Mouse (Mus musculus) layer of hippocampus, postnatal 36 days (tissue): ENCODE results near the gene Cd46. TPM values are rescaled to one million over a fixed set of nuclear protein-coding genes. Genes with fewer than 3 reads are reported as not detected.

Experiments used
- DNase-seq, 2 experiments: peaks; one replicate each; pipeline ENCODE4 v3.0.0; 2022
- total RNA-seq, 2 experiments: library from RNA; stranded (reverse); gene quantifications; 2 replicates each; pipeline ENCODE4 v1.2.3; 2021

Gene Cd46
- 1 to 10 TPM; 3.9 to 4.9 TPM for total RNA-seq

DNA sequence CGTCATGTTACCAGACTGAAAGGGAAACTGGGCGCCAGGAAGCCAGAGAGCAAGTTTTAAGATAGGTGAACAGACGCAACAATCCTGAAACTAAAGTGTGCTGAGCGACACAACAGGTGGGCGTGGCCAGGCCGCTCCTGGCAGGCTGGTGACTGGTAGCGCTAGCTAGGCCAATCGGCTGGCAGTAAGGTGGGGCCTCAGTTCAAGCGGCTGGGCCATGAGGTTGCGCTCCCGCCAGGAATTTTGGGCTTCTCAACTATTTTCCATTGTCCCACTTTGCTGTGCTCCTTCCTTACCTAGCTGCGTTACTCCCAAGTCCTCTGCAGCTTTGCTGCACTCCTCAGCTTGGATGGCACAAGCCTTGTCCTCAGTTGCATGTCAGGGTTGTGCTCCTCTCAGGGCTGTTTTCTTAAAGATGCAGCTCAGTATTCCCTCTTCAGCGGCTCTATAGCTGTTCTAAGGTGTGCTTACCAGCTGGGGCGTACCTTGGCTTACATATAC lies at the start of gene Cd46:
TSS of gene Cd46 (minus strand) at position 30 of the 501 bp plus-strand sequence.
- DNase-seq = peak; percentile 16 to 20

GRCm38 (mm10) chr1:195132070-195132469 lies 40.0 kb upstream of the Cd46 start:
- no peak for DNase-seq

- DNase-seq = no peak
These were observed 39.6 kb upstream of the Cd46 start for GRCm38 (mm10) chr1:195131675-195132015.

- peak; percentile 90 to 91 for DNase-seq
These were observed 39.1 kb upstream of the Cd46 start, which contains the start of gene Cr1l for GRCm38 (mm10) chr1:195130953-195131674. Cr1l (minus strand) TSS chr1:195131586.

- no peak for DNase-seq
These were observed 38.4 kb upstream of the Cd46 start for GRCm38 (mm10) chr1:195130479-195130878.

- DNase-seq = no peak
These were observed 37.8 kb upstream of the Cd46 start for GRCm38 (mm10) chr1:195129867-195130266.

DNA sequence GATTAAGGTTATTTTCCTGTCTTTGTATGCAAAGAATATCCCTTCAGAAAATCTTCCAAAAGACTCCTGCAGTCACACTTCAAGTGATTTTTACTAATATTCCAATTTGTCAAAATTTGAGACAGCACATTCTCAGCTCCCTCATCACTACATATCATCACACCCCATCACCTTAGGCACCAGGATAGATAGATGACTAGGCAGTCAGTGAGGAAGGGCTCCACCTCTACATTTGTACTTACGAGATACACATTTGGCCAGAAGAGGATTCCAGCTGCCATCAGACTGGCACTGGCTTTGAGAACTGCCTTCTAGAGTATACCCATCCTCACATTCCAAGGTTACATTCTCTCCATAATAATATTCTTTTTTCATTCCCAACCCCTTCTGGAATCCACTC lies 22.4 kb upstream of the Cd46 start:
- DNase-seq = no peak

DNA sequence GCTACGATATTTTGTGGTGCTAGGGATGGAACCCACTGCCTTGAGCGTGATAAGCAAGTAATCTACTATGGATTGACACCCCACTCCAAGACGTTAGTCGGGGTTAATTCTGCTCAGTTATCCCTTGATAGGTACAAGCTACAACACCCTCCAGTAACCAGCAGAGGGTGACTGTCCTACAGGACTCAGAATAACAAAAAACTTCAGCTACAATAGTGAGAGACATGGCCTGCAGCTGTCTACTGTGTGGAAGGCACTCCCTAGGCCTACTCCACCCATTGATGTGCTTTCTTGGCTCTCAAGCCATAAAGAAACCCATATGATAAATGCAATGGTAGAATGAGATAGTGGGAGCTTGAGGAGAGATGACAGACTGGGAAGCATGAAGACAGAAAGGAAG lies 21.6 kb upstream of the Cd46 start:
- no peak for DNase-seq

DNA sequence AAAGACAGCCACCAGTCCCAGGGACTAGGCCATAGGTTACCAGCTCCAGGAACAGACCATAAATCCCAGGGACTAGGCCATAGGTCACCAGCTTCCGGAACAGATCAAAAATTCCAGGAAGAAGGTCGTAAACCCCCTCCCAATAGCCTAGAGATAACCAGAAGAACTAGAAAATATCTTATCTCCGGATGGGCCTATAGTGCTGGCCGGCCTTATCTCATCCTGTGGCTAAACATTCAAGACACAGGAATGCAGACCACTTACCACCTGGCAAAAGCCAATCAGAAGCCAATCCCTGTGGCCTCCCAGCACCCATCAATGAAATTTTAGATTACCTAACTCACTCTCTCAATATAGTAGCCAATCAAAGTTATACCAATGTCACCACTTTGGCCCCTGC lies 8.6 kb upstream of the Cd46 start:
- DNase-seq = no peak

DNA sequence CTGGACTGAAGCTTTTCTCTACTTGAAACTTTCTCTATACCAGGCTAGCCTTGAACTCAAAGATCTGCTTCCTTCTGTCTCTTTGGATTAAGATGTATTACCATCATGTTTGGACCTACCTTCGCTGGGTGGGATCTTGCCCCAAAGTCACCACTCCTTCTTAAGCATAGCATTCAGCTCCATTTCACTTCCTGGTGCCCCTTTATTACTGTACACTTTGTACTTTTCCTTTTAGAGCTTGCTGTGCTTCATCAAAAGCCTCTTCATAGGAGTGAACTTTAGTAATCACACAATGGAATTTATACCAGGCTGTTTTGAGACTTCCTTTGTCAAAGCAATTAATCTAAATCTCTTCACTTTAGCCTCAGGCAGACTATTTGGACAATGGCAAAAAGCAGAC lies 6.0 kb upstream of the Cd46 start:
- DNase-seq = no peak

GRCm38 (mm10) chr1:195091699-195092219 lies 290 bp downstream of the Cd46 start:
- DNase-seq = no peak

- DNase-seq = no peak
These were observed 9.9 kb downstream of the Cd46 start for GRCm38 (mm10) chr1:195082142-195082541.

DNA sequence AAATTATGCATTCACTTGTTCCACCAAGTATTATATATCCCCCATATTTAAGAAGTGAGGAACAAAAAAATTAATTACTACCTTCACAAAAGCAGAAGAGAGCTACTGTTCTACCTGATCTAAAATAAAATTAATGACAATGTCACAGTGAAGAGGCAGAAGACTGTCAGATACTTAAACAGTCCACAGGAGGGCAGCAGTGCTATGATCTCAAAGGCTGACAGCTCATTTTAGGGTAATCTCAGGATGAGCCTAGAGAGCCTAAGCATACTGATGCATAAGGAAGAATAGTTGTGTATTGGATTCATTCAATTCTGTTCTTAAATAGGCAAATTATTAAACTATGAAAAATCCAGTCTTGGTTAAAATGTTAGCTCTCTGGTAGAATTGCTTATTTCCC lies 51.6 kb downstream of the Cd46 start:
- no peak for DNase-seq

- no peak for DNase-seq
These were observed 53.7 kb downstream of the Cd46 start for GRCm38 (mm10) chr1:195038386-195038785.

DNA sequence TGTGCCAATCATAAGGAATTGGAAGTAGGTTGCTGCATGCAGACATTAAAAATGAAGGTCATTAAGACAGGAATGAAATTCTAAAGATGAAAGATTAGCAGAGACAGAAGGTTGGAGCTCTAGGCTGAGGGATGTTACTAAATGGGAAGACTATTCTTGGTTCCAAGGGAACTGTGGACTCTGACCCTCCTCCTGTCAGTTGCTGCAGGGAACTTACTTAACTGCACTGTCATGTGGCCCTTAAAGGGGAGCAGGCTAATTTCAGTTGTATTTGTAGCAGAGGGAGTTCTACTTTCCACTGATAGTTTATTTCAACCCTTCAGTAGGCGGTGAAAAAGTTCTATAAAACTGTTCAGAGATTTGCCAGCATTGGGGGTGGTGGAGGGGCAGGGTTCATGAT lies 54.1 kb downstream of the Cd46 start:
- no peak for DNase-seq

DNA sequence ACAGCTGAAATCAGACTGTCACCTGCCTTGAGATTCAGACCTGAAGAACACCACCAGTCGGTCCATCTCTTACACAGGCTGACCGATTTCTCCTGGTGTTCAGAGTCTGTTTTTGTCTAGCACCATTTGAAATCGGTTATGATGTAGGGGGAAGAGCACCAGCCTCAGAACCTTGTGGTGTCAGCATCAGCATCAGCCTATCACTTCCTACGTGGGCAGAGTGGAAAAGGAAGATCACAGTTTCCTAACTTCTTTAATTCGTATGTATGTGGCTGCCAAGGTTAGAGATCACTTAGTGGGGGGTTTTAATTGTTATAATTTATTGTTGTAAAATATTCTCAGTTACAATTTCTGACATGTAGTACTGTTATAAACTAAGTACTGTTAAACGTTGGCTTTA lies 54.6 kb downstream of the Cd46 start:
- no peak for DNase-seq

GRCm38 (mm10) chr1:195033941-195034340 lies 58.1 kb downstream of the Cd46 start:
- DNase-seq = peak in 1 of 2 experiments; percentile 40

GRCm38 (mm10) chr1:195032738-195033137 lies 59.3 kb downstream of the Cd46 start:
- DNase-seq = no peak

GRCm38 (mm10) chr1:195031786-195032185 lies 60.3 kb downstream of the Cd46 start:
- no peak for DNase-seq

DNA sequence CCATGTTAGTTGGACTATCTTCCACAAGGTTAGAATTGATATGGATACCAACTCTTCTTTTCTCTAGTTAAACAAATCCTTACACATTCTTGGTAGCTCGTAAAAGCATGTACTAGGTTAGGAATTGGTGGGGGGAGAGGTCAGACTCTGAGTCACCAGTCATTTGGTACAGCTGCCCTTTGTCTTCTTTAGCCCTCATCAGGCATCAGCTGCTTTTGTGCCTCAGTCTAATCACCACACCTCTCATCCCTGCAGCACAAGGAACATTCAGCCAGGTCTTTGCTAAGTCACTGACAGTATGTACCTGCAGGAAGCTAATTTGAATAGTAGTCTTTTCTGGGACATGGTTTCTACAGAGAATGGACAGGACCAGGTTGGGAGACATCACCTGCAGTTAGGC lies 64.5 kb downstream of the Cd46 start:
- no peak for DNase-seq

DNA sequence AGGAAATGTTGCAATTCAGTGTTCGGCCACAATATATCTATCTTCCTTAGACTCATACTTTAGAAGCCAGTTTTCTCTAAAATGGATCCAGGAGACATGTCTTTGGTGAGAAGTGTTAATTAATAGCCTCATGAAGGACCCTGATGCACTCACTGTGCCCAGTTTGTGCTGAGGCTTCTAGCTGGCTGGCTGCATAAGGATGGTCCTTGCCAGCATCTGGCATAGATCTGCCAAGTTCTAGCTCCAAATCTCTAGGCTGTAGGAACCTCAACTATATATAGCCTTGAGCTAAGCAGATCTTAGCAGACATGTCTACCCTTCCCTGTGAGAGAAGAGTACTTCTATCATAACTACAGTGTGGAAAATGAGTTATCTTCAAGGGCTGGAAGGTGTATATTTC lies 68.2 kb downstream of the Cd46 start:
- no peak for DNase-seq

DNA sequence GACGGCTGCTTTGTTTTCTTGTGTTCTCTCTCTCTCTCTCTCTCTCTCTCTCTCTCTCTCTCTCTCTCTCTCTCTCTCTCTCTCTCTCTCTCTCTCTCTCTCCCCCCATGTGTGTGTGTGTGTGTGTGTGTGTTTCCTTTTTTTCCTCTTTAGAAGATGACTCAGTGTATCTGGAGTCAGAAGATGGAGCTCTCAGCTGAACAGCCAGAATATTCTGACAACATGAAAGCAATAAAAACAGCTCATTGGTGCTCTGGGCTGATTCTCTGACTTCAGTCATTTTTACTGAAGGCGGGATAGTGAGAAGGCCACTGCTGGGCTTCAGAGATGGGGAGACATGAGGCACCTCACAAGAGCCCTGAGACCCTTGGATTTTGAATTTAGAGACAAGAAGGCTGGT lies 70.2 kb downstream of the Cd46 start:
- no peak for DNase-seq

- no peak for DNase-seq
These were observed 72.9 kb downstream of the Cd46 start for GRCm38 (mm10) chr1:195019062-195019600.
